Mouse (Mus musculus): Measurements from ENCODE around the gene Unc45b.

- TF ChIP-seq POLR2A (IDR thresholded peaks at IDR 0.05; ENCODE audit: insufficient read depth, low read depth, low read length) = no peak
- TF ChIP-seq CTCF (IDR thresholded peaks at IDR 0.05; ENCODE audit: insufficient read depth, low read depth, low read length) = no peak
Observed at GRCm38 (mm10) chr11:82952612-82953542, 42.5 kb downstream of the Unc45b start.
